Mouse (Mus musculus) heart, embryonic 11.5 days (tissue): ENCODE measurements at regions not wholly inside any gene's neighbourhood (a gene's known extent, or its start where the extent isn't known, plus 50 kb on each side); places are given as distances from the start of the nearest gene placed in this dataset.

Experiments used
- ATAC-seq: fragments of 200-750 bp; cut with Nextera tagmentation; replicated peaks from 2 replicates; pipeline ENCODE4 v1.8.0; 2017; ENCODE audit warnings: moderate library complexity; ENCODE audit not compliant: insufficient number of reproducible peaks, low FRiP score, low TSS enrichment
- H3K27ac ChIP-seq: fragments of 300-500 bp; sonication (generic); 2 replicates; pipeline ENCODE4 v1.5.1; 2014; ENCODE audit warnings: mild to moderate bottlenecking, low read depth, low read length
- H3K27me3 ChIP-seq: fragments of 300-500 bp; sonication (generic); 2 replicates; pipeline ENCODE4 v1.6.1; 2014; ENCODE audit warnings: mild to moderate bottlenecking, low read length, mixed read lengths; ENCODE audit not compliant: control insufficient read depth, insufficient read depth
- H3K36me3 ChIP-seq: fragments of 300-500 bp; sonication (generic); 2 replicates; pipeline ENCODE4 v1.6.1; 2014; ENCODE audit warnings: mild to moderate bottlenecking, low read length, moderate library complexity, mixed read lengths; ENCODE audit not compliant: control insufficient read depth, insufficient read depth
- H3K4me1 ChIP-seq: fragments of 300-500 bp; sonication (generic); 2 replicates; pipeline ENCODE4 v1.6.1; 2014; ENCODE audit warnings: low read length; ENCODE audit not compliant: control insufficient read depth, insufficient read depth
- H3K4me2 ChIP-seq: fragments of 300-500 bp; sonication (generic); 2 replicates; pipeline ENCODE4 v1.6.1; 2014; ENCODE audit warnings: mild to moderate bottlenecking, moderate library complexity
- H3K4me3 ChIP-seq: fragments of 300-500 bp; sonication (generic); 2 replicates; pipeline ENCODE4 v1.5.1; 2014; ENCODE audit warnings: low read depth, low read length
- H3K9ac ChIP-seq: fragments of 300-500 bp; sonication (generic); 2 replicates; pipeline ENCODE4 v1.6.1; 2014; ENCODE audit warnings: mild to moderate bottlenecking, low read depth, low read length, moderate library complexity
- H3K9me3 ChIP-seq: fragments of 300-500 bp; sonication (generic); replicated peaks from 2 replicates; pipeline ENCODE4 v1.6.1; 2016; ENCODE audit warnings: low read length; ENCODE audit not compliant: control insufficient read depth
- WGBS: fragments of 180-500 bp; shearing (Covaris S2); extraction: QIAGEN DNeasy Blood & Tissue Kit; methylation state at CpG from one replicate; pipeline ENCODE4 v1.1.7; 2014; ENCODE audit not compliant: insufficient replicate concordance; 5-methylcytosine and 5-hydroxymethylcytosine counted together

GRCm38 (mm10) chr13:107308404-107308803 lies 286.5 kb upstream of the Kif2a start:
- no peak overlapping the region for H3K9ac ChIP-seq
- H3K4me3 ChIP-seq: no peak overlapping the region
- H3K27ac ChIP-seq: no peak overlapping the region
- H3K4me2 ChIP-seq: no peak overlapping the region
- H3K9me3 ChIP-seq: no peaks in the 10 kb centered on the region
- H3K27me3 ChIP-seq: no peaks in the 10 kb centered on the region
- 80% methylated on average over 2 of the region's 2 CpGs for WGBS
- H3K4me1 ChIP-seq: peaks cover 7% of the 10 kb centered on the region; the same call in 1 of the 2 replicates
- ATAC-seq: no peak
- H3K36me3 ChIP-seq: no peaks in the 10 kb centered on the region

GRCm38 (mm10) chr13:107306958-107307357 lies 285.0 kb upstream of the Kif2a start:
- H3K4me1 ChIP-seq: peaks cover 18% of the 10 kb centered on the region; the same call in 1 of the 2 replicates
- H3K9me3 ChIP-seq: no peaks in the 10 kb centered on the region
- H3K4me3 ChIP-seq: no peak overlapping the region
- H3K9ac ChIP-seq: no peak overlapping the region
- H3K27ac ChIP-seq: no peak overlapping the region
- H3K27me3 ChIP-seq: no peaks in the 10 kb centered on the region
- no peaks in the 10 kb centered on the region for H3K36me3 ChIP-seq
- 85% methylated on average over 1 of the region's 1 CpGs for WGBS
- ATAC-seq: no peak
- no peak overlapping the region for H3K4me2 ChIP-seq

- ATAC-seq: no peak
- Histone ChIP-seq H3K9me3 (no peaks in the 10 kb centered on the region), H3K27ac (no peak overlapping the region), H3K4me2 (no peak overlapping the region), H3K4me1 (peaks cover 18% of the 10 kb centered on the region; the same call in 1 of the 2 replicates), H3K36me3 (no peaks in the 10 kb centered on the region), H3K27me3 (no peaks in the 10 kb centered on the region), H3K9ac (no peak overlapping the region), H3K4me3 (no peak overlapping the region)
- WGBS: 70% methylated on average over 1 of the region's 1 CpGs
These were observed 284.3 kb upstream of the Kif2a start for GRCm38 (mm10) chr13:107306232-107306631.

- H3K27me3 ChIP-seq: no peaks in the 10 kb centered on the region
- H3K4me1 ChIP-seq: peaks cover 21% of the 10 kb centered on the region; the same call in 1 of the 2 replicates
- 63% methylated on average over 1 of the region's 1 CpGs for WGBS
- ATAC-seq: no peak
- no peak overlapping the region for H3K9ac ChIP-seq
- H3K9me3 ChIP-seq: no peaks in the 10 kb centered on the region
- no peak overlapping the region for H3K27ac ChIP-seq
- no peaks in the 10 kb centered on the region for H3K36me3 ChIP-seq
- H3K4me3 ChIP-seq: no peak overlapping the region
- no peak overlapping the region for H3K4me2 ChIP-seq
These were observed 283.8 kb upstream of the Kif2a start for GRCm38 (mm10) chr13:107305738-107306137.

GRCm38 (mm10) chr13:107303878-107304277 lies 282.0 kb upstream of the Kif2a start:
- peaks cover 29% of the 10 kb centered on the region; the same call in 1 of the 2 replicates for H3K4me1 ChIP-seq
- ATAC-seq: no peak; the same call in 1 of the 2 replicates
- no peaks in the 10 kb centered on the region for H3K27me3 ChIP-seq
- no peak overlapping the region for H3K4me3 ChIP-seq
- 40% methylated on average over 7 of the region's 7 CpGs for WGBS
- no peak overlapping the region for H3K27ac ChIP-seq
- no peak overlapping the region for H3K9ac ChIP-seq
- H3K36me3 ChIP-seq: no peaks in the 10 kb centered on the region
- H3K9me3 ChIP-seq: no peaks in the 10 kb centered on the region
- H3K4me2 ChIP-seq: no peak overlapping the region

GRCm38 (mm10) chr13:107303322-107303721 lies 281.4 kb upstream of the Kif2a start:
- Histone ChIP-seq H3K4me2 (peak overlapping the region; percentile 8; the same call in 1 of the 2 replicates), H3K9ac (no peak overlapping the region), H3K27me3 (no peaks in the 10 kb centered on the region), H3K9me3 (no peaks in the 10 kb centered on the region), H3K36me3 (no peaks in the 10 kb centered on the region), H3K27ac (no peak overlapping the region), H3K4me1 (peaks cover 29% of the 10 kb centered on the region; the same call in 1 of the 2 replicates), H3K4me3 (no peak overlapping the region)
- no peak for ATAC-seq
- WGBS: 18% methylated on average over 5 of the region's 5 CpGs

DNA sequence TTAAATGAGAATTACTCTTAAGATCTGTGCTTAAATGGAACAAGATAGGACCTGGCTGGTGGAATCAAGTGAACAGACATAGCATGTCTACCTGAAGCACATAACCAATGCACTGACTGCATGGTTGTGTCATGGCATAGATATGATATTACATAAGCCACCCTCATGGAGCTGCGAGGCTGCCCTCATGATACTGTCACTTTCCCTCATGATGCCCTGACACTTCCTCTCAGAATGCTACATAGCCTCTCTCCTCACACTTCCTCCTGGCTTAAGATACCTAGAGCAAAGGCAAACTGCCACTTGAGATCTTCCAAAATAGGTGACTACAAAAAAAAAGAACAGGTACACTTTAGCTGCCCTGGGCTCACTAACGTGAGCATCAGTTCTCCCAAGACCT lies 278.9 kb upstream of the Kif2a start:
- no peak overlapping the region for H3K27ac ChIP-seq
- H3K4me2 ChIP-seq: no peak overlapping the region
- no peak overlapping the region for H3K4me3 ChIP-seq
- no peaks in the 10 kb centered on the region for H3K9me3 ChIP-seq
- H3K36me3 ChIP-seq: no peaks in the 10 kb centered on the region
- WGBS: 62% methylated on average over 2 of the region's 2 CpGs
- no peak for ATAC-seq
- H3K9ac ChIP-seq: no peak overlapping the region
- peaks cover 29% of the 10 kb centered on the region; the same call in 1 of the 2 replicates for H3K4me1 ChIP-seq
- no peaks in the 10 kb centered on the region for H3K27me3 ChIP-seq

DNA sequence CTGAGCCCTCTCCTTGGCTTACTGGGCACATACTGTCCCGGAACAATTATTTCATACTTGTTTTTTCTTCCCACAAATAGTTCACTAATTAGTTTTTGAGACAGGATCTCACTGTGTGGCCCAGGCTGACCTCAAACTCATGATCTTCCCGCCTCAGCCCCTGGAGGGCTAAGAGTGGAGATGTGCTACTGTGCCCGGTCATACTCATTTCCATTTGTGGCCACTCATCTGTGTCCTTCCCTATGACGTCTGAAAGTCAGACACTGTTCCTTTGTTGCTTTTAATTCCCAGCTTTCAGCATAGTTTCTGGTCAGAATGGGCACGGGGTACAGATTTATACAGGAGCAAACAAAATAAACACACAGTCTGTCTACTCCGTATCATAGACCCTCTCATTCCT lies 242.7 kb upstream of the Kif2a start:
- Histone ChIP-seq H3K9me3 (no peaks in the 10 kb centered on the region), H3K27me3 (no peaks in the 10 kb centered on the region), H3K36me3 (no peaks in the 10 kb centered on the region), H3K27ac (no peak overlapping the region), H3K4me2 (no peak overlapping the region), H3K4me1 (no peaks in the 10 kb centered on the region), H3K9ac (no peak overlapping the region), H3K4me3 (no peak overlapping the region)
- ATAC-seq: no peak
- 74% methylated on average over 6 of the region's 6 CpGs for WGBS

DNA sequence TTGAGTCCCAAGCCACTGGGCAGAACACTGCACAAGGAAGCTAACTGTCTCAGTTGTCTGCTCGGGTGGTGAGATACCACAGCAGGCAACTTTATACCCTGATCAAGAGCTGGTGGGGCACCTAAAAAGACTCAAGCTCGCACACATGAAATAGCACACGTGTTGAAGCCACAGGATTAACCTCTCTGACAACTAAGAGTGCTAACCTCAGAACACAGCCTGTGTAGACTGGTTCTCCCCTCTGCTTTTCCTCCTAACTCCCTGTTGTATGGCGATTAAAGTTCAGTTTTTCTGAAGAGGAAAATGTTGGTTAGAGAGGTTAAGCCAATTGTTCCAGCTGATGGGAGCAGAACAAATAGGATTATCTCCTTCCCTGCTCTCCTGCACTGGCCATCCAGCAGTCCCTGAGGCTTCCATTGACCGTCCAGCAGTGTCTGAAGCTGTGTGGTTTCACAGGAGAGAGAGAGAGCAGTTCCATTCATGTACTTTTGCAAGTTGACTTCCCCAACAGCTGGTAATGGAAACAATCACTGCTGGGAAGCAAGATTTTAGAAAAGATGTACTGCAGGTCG lies 239.6 kb upstream of the Kif2a start:
- Histone ChIP-seq H3K36me3 (no peaks in the 10 kb centered on the region), H3K27ac (no peak overlapping the region), H3K9me3 (no peaks in the 10 kb centered on the region), H3K4me2 (no peak overlapping the region), H3K4me3 (no peak overlapping the region), H3K4me1 (no peaks in the 10 kb centered on the region), H3K27me3 (no peaks in the 10 kb centered on the region), H3K9ac (no peak overlapping the region)
- whole genome bisulfite sequencing: 67% methylated on average over 6 of the region's 6 CpGs
- ATAC-seq: no peak
